Mouse (Mus musculus): ENCODE data around the gene Tmcc1. TPM values are rescaled to one million over a fixed set of nuclear protein-coding genes. Genes with fewer than 3 reads are reported as not detected.

Tmcc1 gene
- polyA plus RNA-seq, 1 experiment, result 11.3 TPM

GRCm38 (mm10) chr6:116228785-116229525, 35.7 kb upstream of the Tmcc1 start:
- Histone ChIP-seq H3K79me3 (ENCODE audit: low read depth) (no peaks in the 10 kb centered on the region), H3K36me3 (ENCODE audit: control insufficient read depth, insufficient read depth) (peaks cover 82% of the 10 kb centered on the region), H3ac (ENCODE audit: control insufficient read depth, insufficient read length, low read depth) (no peak overlapping the region), H3K4me3 (ENCODE audit: insufficient read depth, poor library complexity, severe bottlenecking) (no peak overlapping the region), H3K79me2 (ENCODE audit: control insufficient read depth, insufficient read depth) (no peaks in the 10 kb centered on the region), H3K27me3 (ENCODE audit: control insufficient read depth, insufficient read depth, insufficient read length) (no peaks in the 10 kb centered on the region)
- no peak for TF ChIP-seq MAX (IDR thresholded peaks at IDR 0.05)
- TF ChIP-seq MYOD1 (IDR thresholded peaks at IDR 0.05; ENCODE audit: control insufficient read depth, insufficient read length, low read depth), result no peak
- no peak for TF ChIP-seq MYOG (IDR thresholded peaks at IDR 0.05; ENCODE audit: control insufficient read depth, extremely low read depth, insufficient read length)
- peak; percentile 32 for TF ChIP-seq CTCF (IDR thresholded peaks at IDR 0.05; ENCODE audit: control insufficient read depth, insufficient read depth, insufficient read length)

- no peak for TF ChIP-seq MYOD1 (IDR thresholded peaks at IDR 0.05; ENCODE audit: control insufficient read depth, insufficient read length, low read depth)
- no peak for TF ChIP-seq CEBPB (IDR thresholded peaks at IDR 0.05; ENCODE audit: low read depth)
- no peak for TF ChIP-seq MYOG (IDR thresholded peaks at IDR 0.05; ENCODE audit: control insufficient read depth, extremely low read depth, insufficient read length)
- no peak for TF ChIP-seq FOSL1 (IDR thresholded peaks at IDR 0.05; ENCODE audit: insufficient read depth, low read length, poor library complexity, severe bottlenecking)
- TF ChIP-seq CTCF (IDR thresholded peaks at IDR 0.05; ENCODE audit: control insufficient read depth, insufficient read depth, insufficient read length), result no peak
- TF ChIP-seq USF1 (IDR thresholded peaks at IDR 0.05; ENCODE audit: low read depth), result no peak
- no peak for TF ChIP-seq MAX (IDR thresholded peaks at IDR 0.05)
- Histone ChIP-seq H3K79me3 (ENCODE audit: low read depth) (no peaks in the 10 kb centered on the region), H3K4me3 (ENCODE audit: insufficient read depth, poor library complexity, severe bottlenecking) (no peak overlapping the region), H3K36me3 (ENCODE audit: control insufficient read depth, insufficient read depth) (peaks cover 76% of the 10 kb centered on the region), H3K79me2 (ENCODE audit: control insufficient read depth, insufficient read depth) (no peaks in the 10 kb centered on the region), H3K27me3 (ENCODE audit: control insufficient read depth, insufficient read depth, insufficient read length) (no peaks in the 10 kb centered on the region), H3ac (ENCODE audit: control insufficient read depth, insufficient read length, low read depth) (no peak overlapping the region)
These were observed 34.5 kb upstream of the Tmcc1 start for GRCm38 (mm10) chr6:116227767-116228166.

- peaks cover 13% of the 10 kb centered on the region for H3K36me3 ChIP-seq (ENCODE audit: control insufficient read depth, insufficient read depth)
These were observed 14.6 kb upstream of the Tmcc1 start, which contains the start of gene Washc2 for GRCm38 (mm10) chr6:116207729-116208534. Gene Washc2 (plus strand): TSS chr6:116208038.

GRCm38 (mm10) chr6:116199682-116200081, 6.4 kb upstream of the Tmcc1 start:
- no peak overlapping the region for H3K4me3 ChIP-seq (ENCODE audit: insufficient read depth, poor library complexity, severe bottlenecking)
- TF ChIP-seq MAX (IDR thresholded peaks at IDR 0.05), result no peak
- no peak for TF ChIP-seq CEBPB (IDR thresholded peaks at IDR 0.05; ENCODE audit: low read depth)
- TF ChIP-seq CTCF (IDR thresholded peaks at IDR 0.05; ENCODE audit: control insufficient read depth, insufficient read depth, insufficient read length), result no peak
- no peak for TF ChIP-seq USF1 (IDR thresholded peaks at IDR 0.05; ENCODE audit: low read depth)
- no peak for TF ChIP-seq MYOD1 (IDR thresholded peaks at IDR 0.05; ENCODE audit: control insufficient read depth, insufficient read length, low read depth)
- TF ChIP-seq MYOG (IDR thresholded peaks at IDR 0.05; ENCODE audit: control insufficient read depth, extremely low read depth, insufficient read length), result no peak
- no peaks in the 10 kb centered on the region for H3K36me3 ChIP-seq (ENCODE audit: control insufficient read depth, insufficient read depth)
- no peaks in the 10 kb centered on the region for H3K79me2 ChIP-seq (ENCODE audit: control insufficient read depth, insufficient read depth)
- H3K27me3 ChIP-seq (ENCODE audit: control insufficient read depth, insufficient read depth, insufficient read length), result peaks cover 3% of the 10 kb centered on the region
- H3ac ChIP-seq (ENCODE audit: control insufficient read depth, insufficient read length, low read depth), result no peak overlapping the region
- H3K79me3 ChIP-seq (ENCODE audit: low read depth), result no peaks in the 10 kb centered on the region

More at GRCm38 (mm10) chr6:116207729-116208534, 14.6 kb upstream of the Tmcc1 start, which contains the start of gene Washc2:
- H3K27me3 ChIP-seq (ENCODE audit: control insufficient read depth, insufficient read depth, insufficient read length), result no peaks in the 10 kb centered on the region
- H3K4me3 ChIP-seq (ENCODE audit: insufficient read depth, poor library complexity, severe bottlenecking), result peak within 1 kb of the TSS; percentile 80
- peaks cover 18% of the 10 kb centered on the region for H3K79me2 ChIP-seq (ENCODE audit: control insufficient read depth, insufficient read depth)
- TF ChIP-seq USF1 (IDR thresholded peaks at IDR 0.05; ENCODE audit: low read depth), result peak; percentile 97
- TF ChIP-seq MAX (IDR thresholded peaks at IDR 0.05), result peak; percentile 89
- TF ChIP-seq FOSL1 (IDR thresholded peaks at IDR 0.05; ENCODE audit: insufficient read depth, low read length, poor library complexity, severe bottlenecking), result no peak
- no peak for TF ChIP-seq MYOG (IDR thresholded peaks at IDR 0.05; ENCODE audit: control insufficient read depth, extremely low read depth, insufficient read length)
- no peak for TF ChIP-seq CEBPB (IDR thresholded peaks at IDR 0.05; ENCODE audit: low read depth)
- no peak for TF ChIP-seq MYOD1 (IDR thresholded peaks at IDR 0.05; ENCODE audit: control insufficient read depth, insufficient read length, low read depth)
- H3K79me3 ChIP-seq (ENCODE audit: low read depth), result peaks cover 2% of the 10 kb centered on the region
- H3ac ChIP-seq (ENCODE audit: control insufficient read depth, insufficient read length, low read depth), result peak within 1 kb of the TSS; percentile 92

- Histone ChIP-seq H3K79me2 (ENCODE audit: control insufficient read depth, insufficient read depth) (no peaks in the 10 kb centered on the region), H3K36me3 (ENCODE audit: control insufficient read depth, insufficient read depth) (no peaks in the 10 kb centered on the region), H3K79me3 (ENCODE audit: low read depth) (no peaks in the 10 kb centered on the region), H3ac (ENCODE audit: control insufficient read depth, insufficient read length, low read depth) (no peak overlapping the region), H3K27me3 (ENCODE audit: control insufficient read depth, insufficient read depth, insufficient read length) (peaks cover 3% of the 10 kb centered on the region), H3K4me3 (ENCODE audit: insufficient read depth, poor library complexity, severe bottlenecking) (no peak overlapping the region)
- TF ChIP-seq MYOG (IDR thresholded peaks at IDR 0.05; ENCODE audit: control insufficient read depth, extremely low read depth, insufficient read length), result no peak
- no peak for TF ChIP-seq MAX (IDR thresholded peaks at IDR 0.05)
- TF ChIP-seq MYOD1 (IDR thresholded peaks at IDR 0.05; ENCODE audit: control insufficient read depth, insufficient read length, low read depth), result no peak
- TF ChIP-seq FOSL1 (IDR thresholded peaks at IDR 0.05; ENCODE audit: insufficient read depth, low read length, poor library complexity, severe bottlenecking), result no peak
- TF ChIP-seq CEBPB (IDR thresholded peaks at IDR 0.05; ENCODE audit: low read depth), result no peak
- no peak for TF ChIP-seq CTCF (IDR thresholded peaks at IDR 0.05; ENCODE audit: control insufficient read depth, insufficient read depth, insufficient read length)
- no peak for TF ChIP-seq USF1 (IDR thresholded peaks at IDR 0.05; ENCODE audit: low read depth)
These were observed 4.9 kb upstream of the Tmcc1 start for GRCm38 (mm10) chr6:116198173-116198572.

All from C2C12 (cell line).